22 mouse cellular contexts compared by ENCODE assay signal in genomic region chr1:12615303-12615702, GRCm38 (mm10).
DNase-seq lines count a peak whose midpoint lies in the region; ATAC-seq lines count a peak whose summit lies in the region.
"Had no signal": no experiment of that assay in that cellular context is flagged by ENCODE, and none has a peak within 500 bp of the region (broad histone marks: within the 10 kb centered on the region; RNA-seq: fewer than 3 reads in every experiment).

No protein-coding gene starts in this region.

- H3K9me3 ChIP-seq in limb, embryonic 11.5 days (ENCODE audit: control insufficient read depth, low read length) = no peaks in the 10 kb centered on the region
- no peaks in the 10 kb centered on the region for H3K9me3 ChIP-seq in limb, embryonic 10.5 days (replicated peaks)
- no peaks in the 10 kb centered on the region for H3K9me3 ChIP-seq in limb, embryonic 13.5 days
- H3K9me3 ChIP-seq: embryonic facial prominence, embryonic 13.5 days; embryonic facial prominence, embryonic 15.5 days; forebrain, embryonic 10.5 days; forebrain, embryonic 12.5 days; forebrain, embryonic 15.5 days had no signal

- no peak overlapping the region for H3K27ac ChIP-seq in limb, embryonic 11.5 days (replicated peaks; ENCODE audit: low read depth, low read length)
- H3K27ac ChIP-seq in limb, embryonic 10.5 days = no peak overlapping the region
- H3K27ac ChIP-seq in limb, embryonic 13.5 days = peak overlapping the region; percentile 73
- H3K27ac ChIP-seq: embryonic facial prominence, embryonic 13.5 days; embryonic facial prominence, embryonic 15.5 days; forebrain, embryonic 10.5 days; forebrain, embryonic 12.5 days; forebrain, embryonic 15.5 days had no signal

- 36% methylated on average over 3 of the region's 3 CpGs for WGBS in limb, embryonic 11.5 days
- 84% methylated on average over 3 of the region's 3 CpGs for WGBS in limb, embryonic 10.5 days
- WGBS in limb, embryonic 13.5 days = 20% methylated on average over 3 of the region's 3 CpGs

- H3K4me3 ChIP-seq in limb, embryonic 11.5 days (ENCODE audit: low read depth, low read length) = no peak overlapping the region
- no peak overlapping the region for H3K4me3 ChIP-seq in limb, embryonic 10.5 days
- no peak overlapping the region for H3K4me3 ChIP-seq in limb, embryonic 13.5 days
- H3K4me3 ChIP-seq: embryonic facial prominence, embryonic 13.5 days; embryonic facial prominence, embryonic 15.5 days; erythroblast, embryonic 14.5 days; forebrain, embryonic 10.5 days; forebrain, embryonic 12.5 days; forebrain, embryonic 15.5 days had no signal

- no peak overlapping the region for H3K4me2 ChIP-seq in limb, embryonic 11.5 days (ENCODE audit: low read depth, severe bottlenecking)
- no peak overlapping the region for H3K4me2 ChIP-seq in limb, embryonic 13.5 days (replicated peaks)
- H3K4me2 ChIP-seq: embryonic facial prominence, embryonic 13.5 days; embryonic facial prominence, embryonic 15.5 days; forebrain, embryonic 12.5 days; forebrain, embryonic 15.5 days had no signal

- H3K36me3 ChIP-seq in limb, embryonic 11.5 days (ENCODE audit: control insufficient read depth, insufficient read depth, low read length) = no peaks in the 10 kb centered on the region
- H3K36me3 ChIP-seq in limb, embryonic 10.5 days = no peaks in the 10 kb centered on the region
- H3K36me3 ChIP-seq in limb, embryonic 13.5 days = no peaks in the 10 kb centered on the region
- H3K36me3 ChIP-seq: embryonic facial prominence, embryonic 13.5 days; embryonic facial prominence, embryonic 15.5 days; forebrain, embryonic 10.5 days; forebrain, embryonic 12.5 days; forebrain, embryonic 15.5 days had no signal

- DNase-seq in limb, embryonic 11.5 days (ENCODE audit: low spot score) = no peak
- DNase-seq in limb, embryonic 10.5 days (ENCODE audit: low spot score) = no peak
- DNase-seq in heart, adult 9 months (ENCODE audit: low spot score in 2 of 2) = no peak
- no peak for DNase-seq in layer of hippocampus, postnatal 10 days (ENCODE audit: low spot score in 2 of 2)
- DNase-seq: adrenal gland, adult 2 months; adrenal gland, postnatal 10 days; adrenal gland, postnatal 25 days; cerebellum, adult 11 months; cerebellum, adult 18-20 months; cerebellum, adult 8-10 months; cerebellum, adult 9-11 months; cerebellum, postnatal 14 days; cerebellum, postnatal 36 days; embryo, embryonic 11 days; forebrain, postnatal 0 days had no signal

- H3K4me1 ChIP-seq in limb, embryonic 11.5 days (ENCODE audit: control insufficient read depth, insufficient read depth, low read length) = no peaks in the 10 kb centered on the region
- H3K4me1 ChIP-seq in limb, embryonic 10.5 days = peaks cover 4% of the 10 kb centered on the region; the same call in 1 of the 2 replicates
- peaks cover 33% of the 10 kb centered on the region for H3K4me1 ChIP-seq in limb, embryonic 13.5 days
- H3K4me1 ChIP-seq: embryonic facial prominence, embryonic 15.5 days; forebrain, embryonic 10.5 days; forebrain, embryonic 15.5 days had no signal

- no peak overlapping the region for H3K9ac ChIP-seq in limb, embryonic 11.5 days (ENCODE audit: low read length)
- no peak overlapping the region for H3K9ac ChIP-seq in limb, embryonic 13.5 days
- H3K9ac ChIP-seq: embryonic facial prominence, embryonic 13.5 days; embryonic facial prominence, embryonic 15.5 days; forebrain, embryonic 12.5 days; forebrain, embryonic 15.5 days; forebrain, postnatal 0 days had no signal

- no peaks in the 10 kb centered on the region for H3K27me3 ChIP-seq in limb, embryonic 11.5 days (ENCODE audit: control insufficient read depth, insufficient read depth, low read length)
- H3K27me3 ChIP-seq in limb, embryonic 10.5 days (ENCODE audit: low read depth, poor library complexity, severe bottlenecking) = no peaks in the 10 kb centered on the region
- H3K27me3 ChIP-seq in limb, embryonic 13.5 days = peaks cover 4% of the 10 kb centered on the region; the same call in 1 of the 2 replicates
- H3K27me3 ChIP-seq: embryonic facial prominence, embryonic 13.5 days; embryonic facial prominence, embryonic 15.5 days; forebrain, embryonic 12.5 days; forebrain, embryonic 15.5 days had no signal

- ATAC-seq in limb, embryonic 11.5 days (ENCODE audit: insufficient number of reproducible peaks, low FRiP score, low TSS enrichment, low read depth) = peak; percentile 39
- peak; percentile 63 for ATAC-seq in limb, embryonic 13.5 days (ENCODE audit: low FRiP score, low read depth)
- ATAC-seq: forebrain, embryonic 15.5 days; forebrain, postnatal 0 days had no signal
